Mouse (Mus musculus): ENCODE data around the gene Zcchc17. TPM values are rescaled to one million over a fixed set of nuclear protein-coding genes. Genes with fewer than 3 reads are reported as not detected.

Gene Zcchc17
- total and polyA plus RNA-seq, 3 experiments = 43.7 to 62.5 TPM; not detected in 1

- peaks cover under 1 to 11% of the 10 kb centered on the region in 2 experiments for H3K36me3 ChIP-seq (ENCODE audit: control insufficient read depth in 1 of 2, insufficient read depth in 2 of 2, low read length in 2 of 2)
- H3K9ac ChIP-seq (ENCODE audit: control insufficient read depth, low read depth, low read length, poor library complexity, severe bottlenecking) = no peak overlapping the region
- no peaks in the 10 kb centered on the region for H3K9me3 ChIP-seq (replicated peaks; ENCODE audit: insufficient read depth, low read length)
- no peaks in the 10 kb centered on the region for H3K27me3 ChIP-seq (ENCODE audit: control insufficient read depth in 1 of 2, insufficient read depth in 2 of 2, low read length in 2 of 2)
- H3K4me1 ChIP-seq (ENCODE audit: control insufficient read depth in 1 of 2, insufficient read depth in 2 of 2, low read length in 2 of 2) = peaks cover 7 to 13% of the 10 kb centered on the region in 2 experiments
- H3K4me3 ChIP-seq (ENCODE audit: control insufficient read depth in 1 of 2, insufficient read depth in 1 of 2, low read depth in 2 of 2, low read length in 2 of 2) = no peak overlapping the region
- H3K27ac ChIP-seq (ENCODE audit: control insufficient read depth, low read depth, low read length) = no peak overlapping the region
- DNase-seq (ENCODE audit: low read depth, low spot score) = no peak
- TF ChIP-seq GATA1 (IDR thresholded peaks at IDR 0.05; ENCODE audit: low read depth, low read length) = no peak
- no peak for TF ChIP-seq ZC3H11A (IDR thresholded peaks at IDR 0.05; ENCODE audit: low read depth, low read length)
- TF ChIP-seq CHD2 (IDR thresholded peaks at IDR 0.05; ENCODE audit: low read length) = no peak
- TF ChIP-seq SMC3 (IDR thresholded peaks at IDR 0.05; ENCODE audit: low read depth, low read length) = no peak
- TF ChIP-seq NRF1 (IDR thresholded peaks at IDR 0.05; ENCODE audit: insufficient read depth, low read depth, low read length, poor library complexity, severe bottlenecking) = no peak
- TF ChIP-seq EP300 (IDR thresholded peaks at IDR 0.05; ENCODE audit: low read depth in 1 of 2, low read length in 2 of 2) = no peak
- TF ChIP-seq SIN3A (IDR thresholded peaks at IDR 0.05; ENCODE audit: low read length) = no peak
- no peak for TF ChIP-seq UBTF (IDR thresholded peaks at IDR 0.05; ENCODE audit: borderline replicate concordance, insufficient read depth, low read depth, low read length)
- TF ChIP-seq KAT2A (conservative IDR thresholded peaks at IDR 0.05; ENCODE audit: low read depth, low read length) = no peak
- TF ChIP-seq TAL1 (IDR thresholded peaks at IDR 0.05; ENCODE audit: low read length) = no peak
- TF ChIP-seq MXI1 (IDR thresholded peaks at IDR 0.05; ENCODE audit: low read depth, low read length) = no peak
- TF ChIP-seq MAX (IDR thresholded peaks at IDR 0.05; ENCODE audit: low read length) = no peak
- no peak for TF ChIP-seq TBP (IDR thresholded peaks at IDR 0.05; ENCODE audit: low read depth, low read length)
- no peak for TF ChIP-seq ELF1 (IDR thresholded peaks at IDR 0.05; ENCODE audit: low read depth, low read length)
- TF ChIP-seq MEF2A (IDR thresholded peaks at IDR 0.05; ENCODE audit: extremely low read depth, insufficient replicate concordance, low read depth, low read length, poor library complexity, severe bottlenecking) = no peak
- TF ChIP-seq MYB (IDR thresholded peaks at IDR 0.05; ENCODE audit: low read depth, low read length) = no peak
- no peak for TF ChIP-seq POLR2AphosphoS2 (IDR thresholded peaks at IDR 0.05; ENCODE audit: low read length)
- no peak for TF ChIP-seq HCFC1 (IDR thresholded peaks at IDR 0.05; ENCODE audit: low read depth, low read length)
- no peak for TF ChIP-seq CHD1 (IDR thresholded peaks at IDR 0.05; ENCODE audit: low read depth, low read length)
- no peaks in the 10 kb centered on the region for H3K79me2 ChIP-seq (ENCODE audit: control insufficient read depth, insufficient read depth, low read length, poor library complexity)
Observed at GRCm38 (mm10) chr4:130327366-130327765, 32.4 kb downstream of the Zcchc17 start.

DNA sequence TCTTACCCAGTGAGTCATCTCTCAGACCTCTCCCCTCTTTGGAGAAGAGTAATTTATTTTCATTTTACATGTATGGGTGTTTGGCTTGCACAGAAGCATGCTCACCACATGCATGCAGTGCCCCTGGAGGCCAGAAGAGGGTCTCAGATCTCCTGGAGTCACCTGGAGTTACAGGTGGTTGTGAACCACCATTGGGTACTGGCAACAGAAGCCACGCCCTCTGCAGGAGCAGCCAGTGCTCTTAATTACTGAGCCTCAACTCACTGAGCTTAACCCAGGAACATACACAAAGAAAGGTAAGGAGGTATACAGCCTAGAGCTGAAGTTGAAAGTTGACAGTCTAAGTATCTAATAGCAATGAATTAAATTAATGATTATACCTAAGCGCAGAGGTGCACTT is 34.3 kb downstream of the Zcchc17 start:
- Histone ChIP-seq H3K4me1 (ENCODE audit: control insufficient read depth in 1 of 2, insufficient read depth in 2 of 2, low read length in 2 of 2) (peaks cover 7 to 13% of the 10 kb centered on the region in 2 experiments), H3K36me3 (ENCODE audit: control insufficient read depth in 1 of 2, insufficient read depth in 2 of 2, low read length in 2 of 2) (peaks cover 3 to 13% of the 10 kb centered on the region in 2 experiments), H3K9me3 (replicated peaks; ENCODE audit: insufficient read depth, low read length) (no peaks in the 10 kb centered on the region), H3K4me3 (ENCODE audit: control insufficient read depth in 1 of 2, insufficient read depth in 1 of 2, low read depth in 2 of 2, low read length in 2 of 2) (no peak overlapping the region), H3K9ac (ENCODE audit: control insufficient read depth, low read depth, low read length, poor library complexity, severe bottlenecking) (no peak overlapping the region), H3K27ac (ENCODE audit: control insufficient read depth, low read depth, low read length) (no peak overlapping the region), H3K27me3 (ENCODE audit: control insufficient read depth in 1 of 2, insufficient read depth in 2 of 2, low read length in 2 of 2) (no peaks in the 10 kb centered on the region), H3K79me2 (ENCODE audit: control insufficient read depth, insufficient read depth, low read length, poor library complexity) (no peaks in the 10 kb centered on the region)
- DNase-seq (ENCODE audit: low read depth, low spot score) = no peak
- TF ChIP-seq SIN3A (IDR thresholded peaks at IDR 0.05; ENCODE audit: low read length) = no peak
- peak in 1 of 3 experiments; percentile 5; a peak in 1 of 6 replicates for TF ChIP-seq CTCF (IDR thresholded peaks at IDR 0.05 in 2 of 3, conservative IDR thresholded peaks at IDR 0.05 in 1 of 3; ENCODE audit: control insufficient read depth in 1 of 3, insufficient read depth in 1 of 3, low read depth in 2 of 3, low read length in 3 of 3, poor library complexity in 1 of 3, severe bottlenecking in 1 of 3)
